Mouse (Mus musculus): ENCODE results near the gene Bad.

DNA sequence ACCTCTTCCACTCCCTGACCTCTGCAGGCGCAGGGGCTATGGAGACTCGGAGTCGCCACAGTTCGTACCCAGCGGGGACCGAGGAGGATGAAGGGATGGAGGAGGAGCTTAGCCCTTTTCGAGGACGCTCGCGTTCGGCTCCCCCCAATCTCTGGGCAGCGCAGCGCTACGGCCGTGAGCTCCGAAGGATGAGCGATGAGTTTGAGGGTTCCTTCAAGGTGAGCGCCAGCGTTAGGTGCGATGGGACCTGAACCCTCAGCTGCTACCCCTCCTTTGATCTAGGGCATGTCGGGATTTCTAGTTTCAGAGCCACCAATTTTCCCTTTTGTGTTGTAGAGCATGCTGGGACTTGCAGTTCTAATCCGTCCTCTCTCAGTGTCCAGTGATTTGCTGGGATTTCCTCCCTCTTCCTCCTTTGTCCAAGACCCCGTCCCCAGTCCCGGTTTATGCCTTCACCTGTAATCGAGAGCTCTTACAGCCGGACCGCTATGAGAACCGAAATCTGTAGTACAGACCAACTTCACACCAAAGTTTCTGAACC, 9.0 kb downstream of the Bad start:
- TF ChIP-seq CTCF (IDR thresholded peaks at IDR 0.05; ENCODE audit: low read depth): no peak
- TF ChIP-seq EP300 (IDR thresholded peaks at IDR 0.05; ENCODE audit: low read depth): no peak

All from liver, embryonic 14.5 days (tissue).